In the genomic region with DNA sequence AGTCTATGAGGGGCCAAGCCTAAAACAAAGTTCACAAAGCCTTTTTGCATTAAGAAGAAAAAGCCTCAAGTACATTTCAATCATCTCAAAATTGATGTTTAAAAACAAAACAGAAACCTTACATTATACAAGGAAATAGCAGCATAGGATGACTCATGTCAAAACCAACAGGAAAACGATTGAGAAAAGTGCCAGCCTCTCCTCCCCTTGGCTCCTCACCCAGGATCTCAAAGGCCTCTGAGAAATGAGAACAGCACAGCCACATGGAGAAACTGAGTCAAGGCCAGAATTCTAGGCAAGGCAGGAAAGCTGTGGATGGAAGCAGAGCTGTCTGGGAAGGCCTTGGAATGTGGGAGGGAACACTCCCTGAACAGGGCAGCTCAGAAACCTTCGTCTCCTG, we compare ENCODE assay signal across 25 mouse cellular contexts. TPM values are rescaled to one million over a fixed set of nuclear protein-coding genes. Genes with fewer than 3 reads are reported as not detected.
"Had no signal": no experiment of that assay in that cellular context is flagged by ENCODE, and none has a peak within 500 bp of the region (broad histone marks: within the 10 kb centered on the region; RNA-seq: fewer than 3 reads in every experiment).

No protein-coding gene starts in this region.

- H3K4me2 ChIP-seq: limb, embryonic 15.5 days; lung, embryonic 14.5 days; midbrain, embryonic 11.5 days; midbrain, embryonic 15.5 days; neural tube, embryonic 12.5 days had no signal

- ATAC-seq: midbrain, embryonic 15.5 days had no signal

- H3K4me1 ChIP-seq: limb, embryonic 15.5 days; midbrain, embryonic 15.5 days; neural tube, embryonic 12.5 days had no signal

- DNase-seq: kidney, adult 18-20 months; kidney, postnatal 36 days; layer of hippocampus, adult 9-11 months; layer of hippocampus, postnatal 36 days; lung, embryonic 14.5 days; lung, postnatal 10 days; right cerebral cortex, postnatal 4 days; spleen, adult 18-20 months; thymus, adult 18-20 months; thymus, postnatal 14 days had no signal

- H3K9ac ChIP-seq: limb, embryonic 15.5 days; liver, embryonic 14.5 days; lung, embryonic 14.5 days; midbrain, embryonic 15.5 days; neural tube, embryonic 12.5 days had no signal

- H3K4me3 ChIP-seq: limb, embryonic 15.5 days; megakaryocyte, embryonic 14.5 days; midbrain, embryonic 15.5 days; neural tube, embryonic 12.5 days had no signal

- H3K27ac ChIP-seq: kidney, postnatal 0 days; limb, embryonic 15.5 days; liver, embryonic 14.5 days; macrophage; midbrain, embryonic 15.5 days; neural tube, embryonic 12.5 days had no signal

- H3K27me3 ChIP-seq: limb, embryonic 15.5 days; midbrain, embryonic 15.5 days; neural tube, embryonic 12.5 days had no signal

- H3K9me3 ChIP-seq: limb, embryonic 15.5 days; megakaryocyte, embryonic 14.5 days; midbrain, embryonic 15.5 days; neural tube, embryonic 12.5 days had no signal

RNA-seq across cellular contexts. Expression of a gene that starts 13.2 kb away (rescaled TPM):
- total RNA-seq: monocyte, adult 5-6 weeks; neutrophil, adult 5-6 weeks had no signal
- polyA plus RNA-seq: kidney, postnatal 0 days; liver, embryonic 14.5 days; macrophage had no signal

RNA-seq across cellular contexts. Expression of a gene that starts 28.0 kb away (rescaled TPM):
- total RNA-seq: layer of hippocampus, adult 18-20 months; layer of hippocampus, postnatal 36 days; left cerebral cortex, adult 8-10 months; left cerebral cortex, postnatal 25 days; monocyte, adult 5-6 weeks; neutrophil, adult 5-6 weeks had no signal
- polyA plus RNA-seq: kidney, postnatal 0 days; limb, embryonic 11.5 days; macrophage; midbrain, embryonic 11.5 days; neural tube, embryonic 12.5 days had no signal

RNA-seq across cellular contexts. Expression of a gene that starts 39.4 kb away (rescaled TPM):
- total RNA-seq: layer of hippocampus, adult 18-20 months; layer of hippocampus, postnatal 36 days; left cerebral cortex, adult 8-10 months; left cerebral cortex, postnatal 25 days; monocyte, adult 5-6 weeks; neutrophil, adult 5-6 weeks had no signal
- polyA plus RNA-seq: kidney, postnatal 0 days; limb, embryonic 11.5 days; limb, embryonic 15.5 days; liver, embryonic 14.5 days; lung, embryonic 14.5 days; macrophage; midbrain, embryonic 11.5 days; midbrain, embryonic 15.5 days; neural tube, embryonic 12.5 days; stomach, embryonic 14.5 days had no signal

RNA-seq across cellular contexts. Expression of a gene that starts 58.0 kb away (rescaled TPM):
- total RNA-seq: layer of hippocampus, adult 18-20 months; layer of hippocampus, postnatal 36 days; left cerebral cortex, adult 8-10 months; left cerebral cortex, postnatal 25 days; neutrophil, adult 5-6 weeks had no signal
- polyA plus RNA-seq: kidney, postnatal 0 days; limb, embryonic 11.5 days; limb, embryonic 15.5 days; lung, embryonic 14.5 days; macrophage; midbrain, embryonic 11.5 days; midbrain, embryonic 15.5 days; neural tube, embryonic 12.5 days; stomach, embryonic 14.5 days had no signal
